Mouse (Mus musculus) lung, postnatal 0 days (tissue): ENCODE results near the gene Cntnap3.

Experiments used
- CTCF ChIP-seq: IDR thresholded peaks from 2 replicates; pipeline ENCODE4 v1.5.1; 2016; ENCODE audit warnings: antibody characterized with exemption, mild to moderate bottlenecking
- EP300 ChIP-seq: IDR thresholded peaks from 2 replicates; pipeline ENCODE4 v1.6.1; 2016; ENCODE audit warnings: antibody characterized with exemption, mild to moderate bottlenecking, control low read depth

GRCm38 (mm10) chr13:64745383-64745782 lies 158.4 kb downstream of the Cntnap3 start:
- no peak for TF ChIP-seq CTCF
- no peak for TF ChIP-seq EP300
